Mouse (Mus musculus): Measurements from ENCODE around the gene Plxnb3. TPM values are rescaled to one million over a fixed set of nuclear protein-coding genes. Genes with fewer than 3 reads are reported as not detected.

The Plxnb3 gene
- polyA plus RNA-seq, 1 experiment from 2014 or later: not detected

- Histone ChIP-seq H3K9me3 (0 out of 2 replicates have a peak, but pooled peaks cover 3% of the 10 kb centered on the region), H3K4me3 (peak overlapping the region; percentile 67; the same call in 1 of the 2 replicates), H3K27me3 (ENCODE audit: poor library complexity, severe bottlenecking) (peaks cover 38% of the 10 kb centered on the region; the same call in 1 of the 2 replicates), H3K27ac (no peak overlapping the region), H3K36me3 (replicated peaks) (peaks cover 36% of the 10 kb centered on the region), H3K4me1 (peaks cover 23% of the 10 kb centered on the region)
- 96% methylated on average over 1 of the region's 1 CpGs for WGBS
- no peak for DNase-seq (ENCODE audit: extremely low spot score, low spot score)
These were observed 31.6 kb downstream of the Plxnb3 start for GRCm38 (mm10) chrX:73788501-73788900.

- Histone ChIP-seq H3K36me3 (replicated peaks) (peaks cover 47% of the 10 kb centered on the region), H3K4me3 (no peak overlapping the region), H3K9me3 (no peaks in the 10 kb centered on the region), H3K4me1 (peaks cover 11% of the 10 kb centered on the region), H3K27ac (no peak overlapping the region), H3K27me3 (ENCODE audit: poor library complexity, severe bottlenecking) (peaks cover 38% of the 10 kb centered on the region)
- DNase-seq (ENCODE audit: extremely low spot score, low spot score): no peak
These were observed 36.1 kb downstream of the Plxnb3 start for GRCm38 (mm10) chrX:73793039-73793438.

GRCm38 (mm10) chrX:73793505-73793904, 36.6 kb downstream of the Plxnb3 start:
- peaks cover 6% of the 10 kb centered on the region for H3K4me1 ChIP-seq
- DNase-seq (ENCODE audit: extremely low spot score, low spot score): no peak
- H3K27me3 ChIP-seq (ENCODE audit: poor library complexity, severe bottlenecking): peaks cover 34% of the 10 kb centered on the region
- H3K9me3 ChIP-seq: no peaks in the 10 kb centered on the region
- H3K27ac ChIP-seq: no peak overlapping the region
- peaks cover 47% of the 10 kb centered on the region for H3K36me3 ChIP-seq (replicated peaks)
- no peak overlapping the region for H3K4me3 ChIP-seq
- WGBS: 29% methylated on average over 1 of the region's 1 CpGs

GRCm38 (mm10) chrX:73797511-73797910, 40.6 kb downstream of the Plxnb3 start:
- H3K27me3 ChIP-seq (ENCODE audit: poor library complexity, severe bottlenecking): peaks cover 37% of the 10 kb centered on the region
- no peak overlapping the region for H3K27ac ChIP-seq
- H3K4me1 ChIP-seq: peaks cover 5% of the 10 kb centered on the region; the same call in 1 of the 2 replicates
- DNase-seq (ENCODE audit: extremely low spot score, low spot score): no peak
- 94% methylated on average over 2 of the region's 2 CpGs for WGBS
- no peak overlapping the region for H3K4me3 ChIP-seq
- no peaks in the 10 kb centered on the region for H3K9me3 ChIP-seq
- peaks cover 11% of the 10 kb centered on the region; the same call in 1 of the 2 replicates for H3K36me3 ChIP-seq (replicated peaks)

- Histone ChIP-seq H3K27ac (no peak overlapping the region), H3K27me3 (ENCODE audit: poor library complexity, severe bottlenecking) (peaks cover 34% of the 10 kb centered on the region), H3K4me1 (peaks cover 2% of the 10 kb centered on the region; the same call in 1 of the 2 replicates), H3K36me3 (replicated peaks) (peaks cover 11% of the 10 kb centered on the region; the same call in 1 of the 2 replicates), H3K9me3 (no peaks in the 10 kb centered on the region), H3K4me3 (no peak overlapping the region)
- peak; percentile 66 for DNase-seq (ENCODE audit: extremely low spot score, low spot score)
- 46% methylated on average over 7 of the region's 9 CpGs for WGBS
These were observed 41.6 kb downstream of the Plxnb3 start for GRCm38 (mm10) chrX:73798502-73798901.

GRCm38 (mm10) chrX:73805814-73806213, 48.9 kb downstream of the Plxnb3 start:
- 0 out of 2 replicates have a peak, but pooled peaks cover under 1% of the 10 kb centered on the region for H3K27me3 ChIP-seq (ENCODE audit: poor library complexity, severe bottlenecking)
- DNase-seq (ENCODE audit: extremely low spot score, low spot score): no peak
- H3K27ac ChIP-seq: no peak overlapping the region
- no peaks in the 10 kb centered on the region for H3K36me3 ChIP-seq (replicated peaks)
- peaks cover 6% of the 10 kb centered on the region for H3K4me1 ChIP-seq
- WGBS: 85% methylated on average over 1 of the region's 1 CpGs
- no peak overlapping the region for H3K4me3 ChIP-seq
- no peaks in the 10 kb centered on the region for H3K9me3 ChIP-seq

GRCm38 (mm10) chrX:73815072-73815471, 58.2 kb downstream of the Plxnb3 start:
- Histone ChIP-seq H3K27ac (peak overlapping the region; percentile 87), H3K9me3 (no peaks in the 10 kb centered on the region), H3K4me1 (peaks cover 9% of the 10 kb centered on the region), H3K36me3 (replicated peaks) (no peaks in the 10 kb centered on the region), H3K4me3 (peak overlapping the region; percentile 45), H3K27me3 (ENCODE audit: poor library complexity, severe bottlenecking) (peaks cover 10% of the 10 kb centered on the region; the same call in 1 of the 2 replicates)
- 9% methylated on average over 14 of the region's 14 CpGs for WGBS
- DNase-seq (ENCODE audit: extremely low spot score, low spot score): peak; percentile 45

- Histone ChIP-seq H3K9me3 (no peaks in the 10 kb centered on the region), H3K4me3 (no peak overlapping the region), H3K36me3 (replicated peaks) (no peaks in the 10 kb centered on the region), H3K27me3 (ENCODE audit: poor library complexity, severe bottlenecking) (peaks cover 10% of the 10 kb centered on the region; the same call in 1 of the 2 replicates), H3K27ac (no peak overlapping the region), H3K4me1 (peaks cover 9% of the 10 kb centered on the region)
- 54% methylated on average over 3 of the region's 3 CpGs for WGBS
- no peak for DNase-seq (ENCODE audit: extremely low spot score, low spot score)
These were observed 59.9 kb downstream of the Plxnb3 start for GRCm38 (mm10) chrX:73816596-73817314.

Other genes starting within 250 kb of the Plxnb3 start
- 38.3 and 40.8 TPM in 2 replicates for gene Dusp9, start 117.7 kb upstream of the Plxnb3 start, polyA plus RNA-seq (2016; fragmentation: Nextera tagmentation; extraction: Ambion mirVana)
- 6.6 and 8.9 TPM in 2 replicates for gene Pnck, start 97.0 kb upstream of the Plxnb3 start, polyA plus RNA-seq (2016; fragmentation: Nextera tagmentation; extraction: Ambion mirVana)
- gene Slc6a8, start 83.9 kb upstream of the Plxnb3 start, polyA plus RNA-seq (2016; fragmentation: Nextera tagmentation; extraction: Ambion mirVana): 4.6 and 5.2 TPM in 2 replicates
- 150 and 162 TPM in 2 replicates for gene Bcap31, start 40.9 kb upstream of the Plxnb3 start, polyA plus RNA-seq (2016; fragmentation: Nextera tagmentation; extraction: Ambion mirVana)
- 9.2 and 10.1 TPM in 2 replicates for gene Abcd1, start 40.5 kb upstream of the Plxnb3 start, polyA plus RNA-seq (2016; fragmentation: Nextera tagmentation; extraction: Ambion mirVana)
- gene Srpk3, start 17.3 kb downstream of the Plxnb3 start, polyA plus RNA-seq (2016; fragmentation: Nextera tagmentation; extraction: Ambion mirVana): 0.97 and 1.2 TPM in 2 replicates
- 173 and 177 TPM in 2 replicates for gene Idh3g, start 29.8 kb downstream of the Plxnb3 start, polyA plus RNA-seq (2016; fragmentation: Nextera tagmentation; extraction: Ambion mirVana)
- gene Ssr4, start 29.9 kb downstream of the Plxnb3 start, polyA plus RNA-seq (2016; fragmentation: Nextera tagmentation; extraction: Ambion mirVana): 119 and 124 TPM in 2 replicates
- gene Pdzd4, start 67.9 kb downstream of the Plxnb3 start, polyA plus RNA-seq (2016; fragmentation: Nextera tagmentation; extraction: Ambion mirVana): 0.66 and 0.81 TPM in 2 replicates
- gene Avpr2, start 135.0 kb downstream of the Plxnb3 start, polyA plus RNA-seq (2016; fragmentation: Nextera tagmentation; extraction: Ambion mirVana): 0.16 TPM in 1 of 2 replicates, not detected in the other
- gene L1cam, start 139.0 kb downstream of the Plxnb3 start, polyA plus RNA-seq (2016; fragmentation: Nextera tagmentation; extraction: Ambion mirVana): 3.0 and 5.0 TPM in 2 replicates
- gene Arhgap4, start 164.8 kb downstream of the Plxnb3 start, polyA plus RNA-seq (2016; fragmentation: Nextera tagmentation; extraction: Ambion mirVana): 2.0 and 3.2 TPM in 2 replicates
- gene Naa10, start 164.9 kb downstream of the Plxnb3 start, polyA plus RNA-seq (2016; fragmentation: Nextera tagmentation; extraction: Ambion mirVana): 171 and 175 TPM in 2 replicates
- gene Renbp, start 173.8 kb downstream of the Plxnb3 start, polyA plus RNA-seq (2016; fragmentation: Nextera tagmentation; extraction: Ambion mirVana): 17.3 and 18.7 TPM in 2 replicates
- gene Hcfc1, start 209.3 kb downstream of the Plxnb3 start, polyA plus RNA-seq (2016; fragmentation: Nextera tagmentation; extraction: Ambion mirVana): 83.4 and 89.9 TPM in 2 replicates

Data from forebrain, embryonic 10.5 days (tissue).